Mouse (Mus musculus) intestine, postnatal 0 days (tissue): Measurements from ENCODE around the gene Ppp2r2c. TPM values are rescaled to one million over a fixed set of nuclear protein-coding genes. Genes with fewer than 3 reads are reported as not detected.
A peak's percentile ranks its signal among the peaks of the same experiment; 100 is the strongest.

Experiments used
- ATAC-seq: fragments of 200-750 bp; cut with Nextera tagmentation; 2 replicates; pipeline ENCODE4 v1.8.0; 2017; ENCODE audit warnings: mild to moderate bottlenecking, moderate TSS enrichment, moderate library complexity
- H3K27ac ChIP-seq: fragments of 300-500 bp; sonication (generic); 2 replicates; pipeline ENCODE4 v1.5.1; 2014; ENCODE audit warnings: mild to moderate bottlenecking, low read depth, low read length, moderate library complexity
- H3K27me3 ChIP-seq: fragments of 300-500 bp; sonication (generic); replicated peaks from 2 replicates; pipeline ENCODE4 v1.6.1; 2014; ENCODE audit warnings: low read length, mixed read lengths; ENCODE audit not compliant: control insufficient read depth, insufficient read depth
- H3K36me3 ChIP-seq: fragments of 300-500 bp; sonication (generic); 2 replicates; pipeline ENCODE4 v1.6.1; 2014; ENCODE audit warnings: mild to moderate bottlenecking, moderate library complexity; ENCODE audit not compliant: control insufficient read depth, insufficient read depth
- H3K4me1 ChIP-seq: fragments of 300-500 bp; sonication (generic); replicated peaks from 2 replicates; pipeline ENCODE4 v1.6.1; 2014; ENCODE audit warnings: antibody characterized with exemption, low read length, mixed read lengths; ENCODE audit not compliant: control insufficient read depth, insufficient read depth
- H3K4me2 ChIP-seq: fragments of 300-500 bp; sonication (generic); replicated peaks from 2 replicates; pipeline ENCODE4 v1.6.1; 2014; ENCODE audit warnings: low read depth, mild to moderate bottlenecking, moderate library complexity
- H3K4me3 ChIP-seq: fragments of 300-500 bp; sonication (generic); 2 replicates; pipeline ENCODE4 v1.5.1; 2014; ENCODE audit warnings: low read depth, low read length
- H3K9ac ChIP-seq: fragments of 300-500 bp; sonication (generic); 2 replicates; pipeline ENCODE4 v1.6.1; 2014; ENCODE audit warnings: mild to moderate bottlenecking, low read depth, low read length
- H3K9me3 ChIP-seq: fragments of 300-500 bp; sonication (generic); 2 replicates; pipeline ENCODE4 v1.6.1; 2016; ENCODE audit warnings: mixed run types; ENCODE audit not compliant: control insufficient read depth
- CTCF ChIP-seq: sonication (generic); IDR thresholded peaks from 2 replicates; pipeline ENCODE4 v1.5.1; 2016; ENCODE audit warnings: low read depth, mild to moderate bottlenecking, control low read depth, antibody characterized with exemption, moderate library complexity
- WGBS: fragments of 180-500 bp; shearing (Covaris S2); extraction: QIAGEN DNeasy Blood & Tissue Kit; methylation state at CpG from one replicate; pipeline ENCODE4 v1.1.7; 2014; 5-methylcytosine and 5-hydroxymethylcytosine counted together
- polyA plus RNA-seq: library from polyadenylated mRNA; unstranded; fragments of >200 nt; fragmentation: Nextera tagmentation; extraction: Ambion mirVana; gene quantifications from 2 replicates; pipeline ENCODE4 v1.2.1, GENCODE M21; 2015

Gene Ppp2r2c
- 0.95 and 1.0 TPM in 2 replicates for polyA plus RNA-seq

DNA sequence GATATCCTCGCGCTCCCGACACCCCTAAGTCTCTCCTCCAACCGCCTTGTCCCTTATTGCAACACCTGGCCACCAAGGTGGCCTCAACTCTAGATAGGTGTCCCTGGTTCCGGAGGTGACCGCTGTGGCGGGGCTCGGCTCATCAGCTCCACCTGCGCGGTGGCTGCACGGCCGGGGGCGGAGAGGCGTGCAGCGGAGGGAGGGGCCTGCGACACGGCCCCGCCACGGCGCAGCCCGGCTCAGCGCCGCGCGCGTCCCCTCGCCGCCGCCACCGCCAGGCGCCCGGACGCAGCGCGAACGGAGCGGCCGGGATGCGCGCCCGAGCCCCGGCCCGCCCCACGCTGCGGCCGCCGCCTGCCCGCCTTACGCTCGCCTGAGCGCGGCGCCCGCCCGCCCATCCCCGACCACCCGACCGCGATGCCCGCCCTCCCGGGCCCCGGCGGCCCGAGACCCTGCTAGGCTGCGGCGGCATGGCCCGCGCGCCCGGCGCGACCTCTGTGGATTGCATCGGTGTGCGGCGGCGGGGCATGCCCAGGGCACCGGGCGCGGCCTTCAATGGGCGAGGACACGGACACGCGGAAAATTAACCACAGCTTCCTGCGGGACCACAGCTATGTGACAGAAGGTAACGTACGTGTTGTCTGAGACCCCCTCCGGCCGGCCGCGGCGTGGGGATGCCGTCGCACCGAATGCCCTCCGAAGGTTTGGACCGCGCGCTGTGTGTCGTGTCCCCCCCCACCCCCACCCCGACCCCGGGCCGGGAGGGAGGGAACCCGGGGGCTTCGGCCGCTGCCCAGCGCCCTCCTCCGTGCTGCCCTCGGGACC lies at the start of gene Ppp2r2c:
Ppp2r2c (plus strand) TSS at position 248 of the 825 bp plus-strand sequence.
- 0 out of 2 replicates have a peak, but pooled peaks cover 2% of the 10 kb centered on the region for H3K9me3 ChIP-seq
- no peaks in the 10 kb centered on the region for H3K36me3 ChIP-seq
- peaks cover 70% of the 10 kb centered on the region for H3K27me3 ChIP-seq
- TF ChIP-seq CTCF, result no peak
- 1% methylated on average over 83 of the region's 108 CpGs for whole genome bisulfite sequencing
- peak within 1 kb of the TSS; percentile 11; the same call in 1 of the 2 replicates for H3K4me3 ChIP-seq
- H3K4me1 ChIP-seq, result no peaks in the 10 kb centered on the region
- H3K27ac ChIP-seq, result no peak within 1 kb of the TSS
- peak within 1 kb of the TSS; percentile 49 for H3K4me2 ChIP-seq
- H3K9ac ChIP-seq, result no peak within 1 kb of the TSS
- no peak for ATAC-seq

- Histone ChIP-seq H3K9ac (no peak overlapping the region), H3K27ac (no peak overlapping the region), H3K4me3 (no peak overlapping the region), H3K36me3 (peaks cover 85% of the 10 kb centered on the region), H3K27me3 (no peaks in the 10 kb centered on the region), H3K9me3 (no peaks in the 10 kb centered on the region), H3K4me2 (no peak overlapping the region), H3K4me1 (no peaks in the 10 kb centered on the region)
- no peak for TF ChIP-seq CTCF
- 91% methylated on average over 5 of the region's 5 CpGs for WGBS
- ATAC-seq, result peak; percentile 2; the same call in 1 of the 2 replicates
Measured at GRCm38 (mm10) chr5:36819742-36820141, 48.6 kb upstream of the Ppp2r2c start.

DNA sequence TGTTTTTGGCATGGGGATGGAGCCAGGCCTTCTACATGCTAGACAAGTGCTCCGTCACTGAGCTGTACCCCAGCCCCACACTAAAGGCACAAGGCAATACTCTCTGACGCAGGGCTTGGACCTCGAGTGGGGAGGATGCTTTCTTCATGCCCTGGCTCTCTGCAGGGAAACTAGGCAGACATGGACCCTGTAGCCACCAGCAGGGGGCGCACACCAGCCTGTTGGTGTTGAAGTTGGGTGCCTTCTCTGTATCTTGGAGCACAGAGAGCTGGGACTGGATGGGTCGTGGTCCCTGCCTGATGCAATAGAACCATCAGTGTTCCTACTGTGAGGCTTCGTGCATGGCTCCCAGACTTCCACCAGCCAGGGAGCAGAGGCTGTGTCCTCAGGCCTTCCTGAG lies 48.2 kb upstream of the Ppp2r2c start:
- H3K36me3 ChIP-seq, result peaks cover 89% of the 10 kb centered on the region
- peak; percentile 11; the same call in 1 of the 2 replicates for ATAC-seq
- no peaks in the 10 kb centered on the region for H3K4me1 ChIP-seq
- H3K27ac ChIP-seq, result no peak overlapping the region
- WGBS, result 58% methylated on average over 6 of the region's 6 CpGs
- H3K4me3 ChIP-seq, result no peak overlapping the region
- peak; percentile 84 for TF ChIP-seq CTCF
- no peaks in the 10 kb centered on the region for H3K27me3 ChIP-seq
- H3K9me3 ChIP-seq, result no peaks in the 10 kb centered on the region
- no peak overlapping the region for H3K4me2 ChIP-seq
- H3K9ac ChIP-seq, result no peak overlapping the region

DNA sequence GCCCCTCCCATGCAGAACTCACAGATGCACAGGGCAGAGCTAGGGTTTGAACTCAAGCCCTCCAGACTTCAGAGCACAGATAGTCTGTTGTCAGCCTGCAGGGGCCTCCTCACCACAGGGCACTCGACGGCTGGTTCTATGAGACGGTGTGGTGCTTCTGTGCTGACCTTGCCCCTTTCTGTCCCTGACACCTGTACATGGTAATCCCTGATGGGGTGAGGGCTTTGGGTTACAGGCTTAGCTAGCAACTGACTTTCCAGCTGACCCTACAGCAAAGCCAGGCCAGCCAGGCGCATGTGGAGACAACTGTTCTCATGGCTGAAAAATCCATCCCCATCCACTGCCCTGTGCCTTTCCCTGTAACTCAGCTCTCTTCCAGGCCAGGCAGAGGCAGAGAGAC lies 45.4 kb upstream of the Ppp2r2c start:
- ATAC-seq, result no peak
- H3K4me1 ChIP-seq, result no peaks in the 10 kb centered on the region
- H3K4me2 ChIP-seq, result no peak overlapping the region
- no peaks in the 10 kb centered on the region for H3K9me3 ChIP-seq
- H3K4me3 ChIP-seq, result no peak overlapping the region
- no peaks in the 10 kb centered on the region for H3K27me3 ChIP-seq
- TF ChIP-seq CTCF, result no peak
- H3K9ac ChIP-seq, result no peak overlapping the region
- H3K36me3 ChIP-seq, result peaks cover 84% of the 10 kb centered on the region
- WGBS, result 89% methylated on average over 4 of the region's 4 CpGs
- H3K27ac ChIP-seq, result no peak overlapping the region

GRCm38 (mm10) chr5:36829098-36829497 lies 39.2 kb upstream of the Ppp2r2c start:
- H3K4me2 ChIP-seq, result peak overlapping the region; percentile 95
- no peaks in the 10 kb centered on the region for H3K9me3 ChIP-seq
- H3K36me3 ChIP-seq, result peaks cover 29% of the 10 kb centered on the region
- no peaks in the 10 kb centered on the region for H3K27me3 ChIP-seq
- peak; percentile 25 for ATAC-seq
- H3K9ac ChIP-seq, result no peak overlapping the region; the same call in 1 of the 2 replicates
- H3K27ac ChIP-seq, result 0 out of 2 replicates have a peak overlapping the region, but pooled peaks have one; percentile 96
- WGBS, result 71% methylated on average over 4 of the region's 4 CpGs
- TF ChIP-seq CTCF, result peak; percentile 38; the same call in 1 of the 2 replicates
- no peak overlapping the region for H3K4me3 ChIP-seq
- 0 out of 2 replicates have a peak, but pooled peaks cover 4% of the 10 kb centered on the region for H3K4me1 ChIP-seq
